9 mouse cellular contexts compared by ENCODE assay signal in the genomic region with DNA sequence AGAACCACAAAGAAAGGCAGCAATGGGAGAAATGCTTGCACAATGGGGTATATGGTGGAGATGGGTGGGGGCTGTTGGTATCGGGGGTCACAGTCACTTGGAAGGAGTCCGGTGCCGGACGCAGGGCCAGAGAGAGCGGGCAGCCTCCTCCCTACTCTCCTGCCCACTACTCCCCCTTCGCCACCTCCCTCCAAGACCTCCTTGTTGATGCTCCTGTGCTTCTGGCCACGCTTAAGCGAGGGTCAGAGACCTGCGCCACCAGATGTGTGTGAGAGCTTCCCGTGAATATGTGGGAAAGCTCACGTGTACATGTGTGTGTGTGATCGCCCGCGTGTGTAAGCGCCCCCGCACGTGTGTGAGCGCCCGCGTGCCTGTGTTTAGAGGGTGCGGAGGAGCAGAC. TPM values are rescaled to one million over a fixed set of nuclear protein-coding genes. Genes with fewer than 3 reads are reported as not detected.
DNase-seq lines count a peak whose midpoint lies in the region; ATAC-seq and TF ChIP-seq lines count a peak whose summit lies in the region.
"Had no signal": no experiment of that assay in that cellular context is flagged by ENCODE, and none has a peak within 500 bp of the region (broad histone marks: within the 10 kb centered on the region; RNA-seq: fewer than 3 reads in every experiment).

No protein-coding gene starts in this region.

- H3K27me3 ChIP-seq in lung, embryonic 15.5 days = peaks cover 56% of the 10 kb centered on the region
- H3K27me3 ChIP-seq in forebrain, postnatal 0 days (ENCODE audit: insufficient read depth, low read length) = peaks cover 32% of the 10 kb centered on the region
- H3K27me3 ChIP-seq in limb, embryonic 12.5 days = peaks cover 65% of the 10 kb centered on the region

- H3K4me3 ChIP-seq in lung, embryonic 15.5 days = peak overlapping the region; percentile 27
- H3K4me3 ChIP-seq in forebrain, postnatal 0 days (ENCODE audit: low read depth, low read length) = peak overlapping the region; percentile 37
- peak overlapping the region; percentile 36 for H3K4me3 ChIP-seq in limb, embryonic 12.5 days (replicated peaks)

- no peak for TF ChIP-seq CTCF in forebrain, postnatal 0 days (IDR thresholded peaks at IDR 0.05; ENCODE audit: low read depth)

- no peaks in the 10 kb centered on the region for H3K9me3 ChIP-seq in lung, embryonic 15.5 days
- H3K9me3 ChIP-seq in forebrain, postnatal 0 days (ENCODE audit: low read length) = no peaks in the 10 kb centered on the region
- H3K9me3 ChIP-seq in limb, embryonic 12.5 days = no peaks in the 10 kb centered on the region

- no peak for ATAC-seq in lung, embryonic 15.5 days (ENCODE audit: borderline replicate concordance, extremely low read depth, low FRiP score, low TSS enrichment)
- ATAC-seq in forebrain, postnatal 0 days = peak; percentile 45; the same call in 1 of the 2 replicates
- no peak for ATAC-seq in limb, embryonic 12.5 days (ENCODE audit: insufficient number of reproducible peaks, insufficient read depth, low FRiP score, low TSS enrichment, low read depth)

- H3K4me2 ChIP-seq in lung, embryonic 15.5 days = peak overlapping the region; percentile 52
- H3K4me2 ChIP-seq in forebrain, postnatal 0 days (ENCODE audit: low read depth) = peak overlapping the region; percentile 69
- H3K4me2 ChIP-seq in limb, embryonic 12.5 days = peak overlapping the region; percentile 62

- no peak for DNase-seq in lung, postnatal 36 days
- peak; percentile 23 for DNase-seq in forebrain, postnatal 0 days
- peak; percentile 5 to 20 for DNase-seq in right cerebral cortex, postnatal 36 days (ENCODE audit: low spot score in 2 of 2)
- DNase-seq in urinary bladder, postnatal 36 days (ENCODE audit: low spot score in 2 of 2) = no peak
- DNase-seq in layer of hippocampus, adult 11-12 months (ENCODE audit: low spot score) = no peak
- no peak for DNase-seq in thymus, postnatal 0 days (ENCODE audit: low spot score)

- no peak overlapping the region for H3K9ac ChIP-seq in lung, embryonic 15.5 days
- peak overlapping the region; percentile 44 for H3K9ac ChIP-seq in forebrain, postnatal 0 days
- peak overlapping the region; percentile 40; the same call in 1 of the 2 replicates for H3K9ac ChIP-seq in limb, embryonic 12.5 days (replicated peaks)

- WGBS in lung, embryonic 15.5 days = 3% methylated on average over 21 of the region's 21 CpGs
- 1% methylated on average over 21 of the region's 21 CpGs for WGBS in forebrain, postnatal 0 days
- WGBS in limb, embryonic 12.5 days = 2% methylated on average over 21 of the region's 21 CpGs

- H3K36me3 ChIP-seq in lung, embryonic 15.5 days = no peaks in the 10 kb centered on the region
- no peaks in the 10 kb centered on the region for H3K36me3 ChIP-seq in forebrain, postnatal 0 days (ENCODE audit: insufficient read depth)
- no peaks in the 10 kb centered on the region for H3K36me3 ChIP-seq in limb, embryonic 12.5 days

- peaks cover 11% of the 10 kb centered on the region for H3K4me1 ChIP-seq in lung, embryonic 15.5 days
- peaks cover 7% of the 10 kb centered on the region; the same call in 1 of the 2 replicates for H3K4me1 ChIP-seq in forebrain, postnatal 0 days (ENCODE audit: insufficient read depth)
- H3K4me1 ChIP-seq in limb, embryonic 12.5 days (replicated peaks) = peaks cover 31% of the 10 kb centered on the region

- no peak overlapping the region for H3K27ac ChIP-seq in lung, embryonic 15.5 days
- no peak overlapping the region for H3K27ac ChIP-seq in forebrain, postnatal 0 days (ENCODE audit: low read depth, low read length)
- H3K27ac ChIP-seq in limb, embryonic 12.5 days = no peak overlapping the region

RNA-seq across cellular contexts. Expression of gene Kcnj5, which starts 0.3 kb away (rescaled TPM):
- polyA plus RNA-seq in lung, embryonic 15.5 days (2015; fragmentation: Nextera tagmentation; extraction: Ambion mirVana) = 1.1 and 2.4 TPM in 2 replicates
- total RNA-seq in forebrain, postnatal 0 days (2014; rRNA removed) = 1.2 and 2.8 TPM in 2 replicates
- polyA plus RNA-seq in forebrain, postnatal 0 days (2015; fragmentation: Nextera tagmentation; extraction: Ambion mirVana) = 0.45 and 0.88 TPM in 2 replicates
- 0.34 and 0.35 TPM in 2 replicates for polyA plus RNA-seq in limb, embryonic 12.5 days (2016; fragmentation: Nextera tagmentation; extraction: Ambion mirVana)
- 0.06 TPM in 1 of 2 replicates, not detected in the other for polyA plus RNA-seq in thymus, postnatal 0 days (2015; fragmentation: Nextera tagmentation; extraction: Ambion mirVana)

RNA-seq across cellular contexts. Expression of gene Kcnj1, which starts 27.8 kb away (rescaled TPM):
- not detected in 2 replicates for polyA plus RNA-seq in lung, embryonic 15.5 days (2015; fragmentation: Nextera tagmentation; extraction: Ambion mirVana)
- not detected in 2 replicates for total RNA-seq in forebrain, postnatal 0 days (2014; rRNA removed)
- polyA plus RNA-seq in forebrain, postnatal 0 days (2015; fragmentation: Nextera tagmentation; extraction: Ambion mirVana) = not detected in 2 replicates
- not detected in 2 replicates for polyA plus RNA-seq in limb, embryonic 12.5 days (2016; fragmentation: Nextera tagmentation; extraction: Ambion mirVana)
- polyA plus RNA-seq in thymus, postnatal 0 days (2015; fragmentation: Nextera tagmentation; extraction: Ambion mirVana) = not detected in 2 replicates
- total RNA-seq: hematopoietic stem cell, adult 5-6 weeks had no signal

Comparison
In these comparisons a context has a peak if more than half of its experiments do, and no peak if none do; other contexts are left out.
1. DNase-seq: peak in forebrain, postnatal 0 days (single experiment) and right cerebral cortex, postnatal 36 days (2 of 2); none in lung, postnatal 36 days (single experiment), urinary bladder, postnatal 36 days (0 of 2), layer of hippocampus, adult 11-12 months (single experiment) and thymus, postnatal 0 days (single experiment).
2. Peak in every context shown above with its lines, with median percentiles within 50 percentile points of each other: H3K4me2 ChIP-seq and H3K4me3 ChIP-seq.